Mouse (Mus musculus) limb, embryonic 14.5 days (tissue): ENCODE results near the gene Gp1bb. TPM values are rescaled to one million over a fixed set of nuclear protein-coding genes. Genes with fewer than 3 reads are reported as not detected.

Source experiments
- ATAC-seq: fragments of 200-750 bp; cut with Nextera tagmentation; 2 replicates; pipeline ENCODE4 v1.8.0; 2017; ENCODE audit warnings: low read depth, moderate number of reproducible peaks, moderate TSS enrichment; ENCODE audit not compliant: low FRiP score
- DNase-seq: peaks from one replicate; pipeline ENCODE4 v3.0.0-alpha.2; 2015; ENCODE audit warnings: low spot score
- H3K27ac ChIP-seq: fragments of 300-500 bp; sonication (generic); replicated peaks from 2 replicates; pipeline ENCODE4 v1.5.1; 2014; ENCODE audit warnings: low read depth, mild to moderate bottlenecking, low read length, moderate library complexity, mixed read lengths
- H3K27me3 ChIP-seq: fragments of 300-500 bp; sonication (generic); 2 replicates; pipeline ENCODE4 v1.6.1; 2014; ENCODE audit warnings: low read length, mixed read lengths; ENCODE audit not compliant: control insufficient read depth, insufficient read depth
- H3K36me3 ChIP-seq: fragments of 300-500 bp; sonication (generic); 2 replicates; pipeline ENCODE4 v1.6.1; 2014; ENCODE audit warnings: mild to moderate bottlenecking, low read length, moderate library complexity, mixed read lengths; ENCODE audit not compliant: control insufficient read depth, insufficient read depth
- H3K4me1 ChIP-seq: fragments of 300-500 bp; sonication (generic); 2 replicates; pipeline ENCODE4 v1.6.1; 2014; ENCODE audit warnings: antibody characterized with exemption, low read length, mixed read lengths; ENCODE audit not compliant: control insufficient read depth, insufficient read depth
- H3K4me2 ChIP-seq: fragments of 300-500 bp; sonication (generic); replicated peaks from 2 replicates; pipeline ENCODE4 v1.6.1; 2014; ENCODE audit warnings: low read depth, mild to moderate bottlenecking, low read length, moderate library complexity; ENCODE audit not compliant: severe bottlenecking
- H3K4me3 ChIP-seq: fragments of 300-500 bp; sonication (generic); replicated peaks from 2 replicates; pipeline ENCODE4 v1.5.1; 2014; ENCODE audit warnings: low read length
- H3K9ac ChIP-seq: fragments of 300-500 bp; sonication (generic); 2 replicates; pipeline ENCODE4 v1.6.1; 2014; ENCODE audit warnings: mild to moderate bottlenecking, low read depth, low read length, moderate library complexity; ENCODE audit not compliant: severe bottlenecking
- H3K9me3 ChIP-seq: fragments of 300-500 bp; sonication (generic); 2 replicates; pipeline ENCODE4 v1.6.1; 2016; ENCODE audit warnings: low read length; ENCODE audit not compliant: control insufficient read depth
- POLR2A ChIP-seq: fragments of 200-500 bp; IDR thresholded peaks from 2 replicates; pipeline ENCODE4 v1.8.0; 2012; ENCODE audit warnings: inconsistent platforms, mild to moderate bottlenecking, moderate library complexity, borderline replicate concordance; ENCODE audit not compliant: insufficient read depth, insufficient read length; ENCODE audit errors: extremely low read depth
- WGBS: fragments of 180-500 bp; shearing (Covaris S2); extraction: QIAGEN DNeasy Blood & Tissue Kit; methylation state at CpG from one replicate; pipeline ENCODE4 v1.1.7; 2014; 5-methylcytosine and 5-hydroxymethylcytosine counted together
- polyA plus RNA-seq, 2 experiments: library from polyadenylated mRNA; depleted of rRNA in 1 of 2; stranded (reverse) in 1 of 2; unstranded in 1 of 2; fragments of >200 nt; fragmentation: Nextera tagmentation in 1 of 2; extraction: Ambion mirVana in 1 of 2; gene quantifications; 2 replicates each; pipeline versions ENCODE4 v1.2.1 to v1.2.3; 2012 to 2014

The Gp1bb gene
- polyA plus RNA-seq, 2 experiments = 3.0 to 4.3 TPM

- H3K27me3 ChIP-seq = no peaks in the 10 kb centered on the region
- no peak for TF ChIP-seq POLR2A
- no peaks in the 10 kb centered on the region for H3K36me3 ChIP-seq
- DNase-seq (no peak), ATAC-seq (no peak)
- no peak overlapping the region for H3K4me2 ChIP-seq
- no peak overlapping the region for H3K9ac ChIP-seq
- no peaks in the 10 kb centered on the region; the same call in none of the 2 replicates for H3K4me1 ChIP-seq
- no peak overlapping the region for H3K4me3 ChIP-seq
- H3K9me3 ChIP-seq = no peaks in the 10 kb centered on the region
- WGBS = 83% methylated on average over 1 of the region's 1 CpGs
- H3K27ac ChIP-seq = no peak overlapping the region
Measured at GRCm38 (mm10) chr16:18639382-18639929, 17.3 kb upstream of the Gp1bb start.

GRCm38 (mm10) chr16:18638396-18638795 is 16.2 kb upstream of the Gp1bb start:
- 50% methylated on average over 2 of the region's 2 CpGs for WGBS
- TF ChIP-seq POLR2A = no peak
- ATAC-seq = no peak
- H3K4me1 ChIP-seq = no peaks in the 10 kb centered on the region; the same call in 1 of the 2 replicates
- no peaks in the 10 kb centered on the region for H3K36me3 ChIP-seq
- no peak overlapping the region for H3K4me3 ChIP-seq
- no peaks in the 10 kb centered on the region for H3K27me3 ChIP-seq
- H3K4me2 ChIP-seq = no peak overlapping the region
- H3K9ac ChIP-seq = 0 out of 2 replicates have a peak overlapping the region, but pooled peaks have one; percentile 21
- DNase-seq = no peak
- H3K27ac ChIP-seq = no peak overlapping the region
- no peaks in the 10 kb centered on the region for H3K9me3 ChIP-seq

GRCm38 (mm10) chr16:18636804-18637203 is 14.6 kb upstream of the Gp1bb start:
- H3K36me3 ChIP-seq = no peaks in the 10 kb centered on the region
- TF ChIP-seq POLR2A = no peak
- H3K4me3 ChIP-seq = no peak overlapping the region
- H3K27me3 ChIP-seq = no peaks in the 10 kb centered on the region
- H3K4me1 ChIP-seq = no peaks in the 10 kb centered on the region
- DNase-seq (no peak), ATAC-seq (no peak)
- no peak overlapping the region for H3K27ac ChIP-seq
- 62% methylated on average over 3 of the region's 3 CpGs for WGBS
- H3K9ac ChIP-seq = no peak overlapping the region
- no peaks in the 10 kb centered on the region for H3K9me3 ChIP-seq
- no peak overlapping the region for H3K4me2 ChIP-seq

- H3K4me1 ChIP-seq = no peaks in the 10 kb centered on the region
- H3K9ac ChIP-seq = no peak overlapping the region
- H3K4me2 ChIP-seq = no peak overlapping the region
- H3K4me3 ChIP-seq = no peak overlapping the region
- H3K9me3 ChIP-seq = no peaks in the 10 kb centered on the region
- no peak for TF ChIP-seq POLR2A
- WGBS = 83% methylated on average over 5 of the region's 5 CpGs
- no peaks in the 10 kb centered on the region for H3K27me3 ChIP-seq
- no peak overlapping the region for H3K27ac ChIP-seq
- no peak for ATAC-seq
- no peak for DNase-seq
- H3K36me3 ChIP-seq = no peaks in the 10 kb centered on the region
Measured at GRCm38 (mm10) chr16:18636401-18636800, 14.2 kb upstream of the Gp1bb start.

GRCm38 (mm10) chr16:18633333-18633732 is 11.1 kb upstream of the Gp1bb start:
- Histone ChIP-seq H3K4me3 (no peak overlapping the region), H3K4me1 (peaks cover 9% of the 10 kb centered on the region), H3K36me3 (no peaks in the 10 kb centered on the region), H3K27ac (peak overlapping the region; percentile 22; the same call in 1 of the 2 replicates), H3K9me3 (no peaks in the 10 kb centered on the region), H3K4me2 (no peak overlapping the region), H3K27me3 (no peaks in the 10 kb centered on the region), H3K9ac (no peak overlapping the region)
- no peak for DNase-seq
- no peak for TF ChIP-seq POLR2A
- WGBS = 14% methylated on average over 1 of the region's 1 CpGs
- no peak for ATAC-seq

- ATAC-seq (no peak), DNase-seq (no peak)
- H3K27me3 ChIP-seq = no peaks in the 10 kb centered on the region
- no peak overlapping the region for H3K4me3 ChIP-seq
- H3K4me1 ChIP-seq = peaks cover 14% of the 10 kb centered on the region
- H3K9ac ChIP-seq = no peak overlapping the region
- H3K4me2 ChIP-seq = no peak overlapping the region
- no peaks in the 10 kb centered on the region for H3K36me3 ChIP-seq
- TF ChIP-seq POLR2A = no peak
- no peak overlapping the region for H3K27ac ChIP-seq
- H3K9me3 ChIP-seq = no peaks in the 10 kb centered on the region
- WGBS = 48% methylated on average over 2 of the region's 2 CpGs
Measured at GRCm38 (mm10) chr16:18632816-18633215, 10.6 kb upstream of the Gp1bb start.
